Mouse (Mus musculus): ENCODE measurements around the gene Tnfrsf14.

Gene Tnfrsf14

DNA sequence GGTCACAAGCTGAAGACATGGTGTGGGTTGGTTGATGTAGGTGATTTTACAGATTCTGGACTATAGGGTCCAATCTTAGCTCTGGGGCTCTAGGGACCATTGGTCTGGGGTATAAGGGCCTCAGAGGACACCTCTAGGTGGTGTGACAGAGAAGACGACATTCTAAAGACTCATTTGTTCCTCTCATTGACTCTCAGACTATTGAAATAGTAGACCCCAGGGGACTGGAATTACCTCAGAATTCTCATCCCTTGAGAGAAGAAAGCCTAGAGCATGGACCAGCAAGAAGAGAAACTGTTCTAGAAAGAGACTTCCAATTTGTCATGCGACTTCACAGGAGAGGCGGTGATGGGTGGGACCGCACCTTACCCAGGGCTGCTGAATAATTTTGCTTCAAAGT lies 14.1 kb downstream of the Tnfrsf14 start:
- DNase-seq, result no peak

DNA sequence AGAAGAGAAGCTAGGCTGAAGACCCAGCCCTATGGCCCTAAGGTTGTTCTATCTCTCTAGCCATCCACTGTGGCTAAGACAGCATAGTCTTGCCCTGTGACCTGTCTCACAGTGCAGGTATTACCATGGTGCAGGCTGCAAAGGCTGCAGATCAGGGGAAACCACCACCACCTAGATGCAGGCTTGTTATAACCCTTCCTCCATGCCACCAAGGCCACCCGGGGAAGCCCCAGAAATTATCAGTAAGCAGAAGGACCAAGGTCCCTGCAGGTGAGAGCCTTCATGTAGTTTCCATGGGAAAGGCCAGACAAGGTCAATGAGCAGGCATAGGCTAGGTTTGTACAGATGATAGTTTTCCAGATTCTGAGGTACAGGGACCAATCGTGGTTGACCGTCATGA lies 14.5 kb downstream of the Tnfrsf14 start:
- DNase-seq, result no peak

DNA sequence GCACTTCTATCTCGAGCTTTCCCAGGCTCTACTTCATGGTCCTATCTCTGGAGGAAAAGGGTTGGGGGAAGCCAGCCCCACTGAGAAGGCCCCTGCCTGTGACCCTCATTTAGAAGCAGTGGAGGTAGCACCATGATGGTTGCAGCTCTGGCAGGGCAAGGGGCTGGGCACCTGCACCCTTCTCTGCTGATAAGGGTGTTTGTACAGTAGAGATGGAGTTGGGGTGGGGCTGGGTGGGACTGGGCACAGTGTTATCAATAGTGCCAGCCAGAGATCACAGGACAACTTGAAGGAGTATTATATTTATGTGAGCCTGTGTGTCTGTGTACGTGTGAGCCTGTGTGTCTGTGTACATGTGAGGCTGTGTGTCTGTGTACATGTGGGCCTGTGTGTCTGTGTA lies 16.7 kb downstream of the Tnfrsf14 start:
- DNase-seq, result no peak

DNA sequence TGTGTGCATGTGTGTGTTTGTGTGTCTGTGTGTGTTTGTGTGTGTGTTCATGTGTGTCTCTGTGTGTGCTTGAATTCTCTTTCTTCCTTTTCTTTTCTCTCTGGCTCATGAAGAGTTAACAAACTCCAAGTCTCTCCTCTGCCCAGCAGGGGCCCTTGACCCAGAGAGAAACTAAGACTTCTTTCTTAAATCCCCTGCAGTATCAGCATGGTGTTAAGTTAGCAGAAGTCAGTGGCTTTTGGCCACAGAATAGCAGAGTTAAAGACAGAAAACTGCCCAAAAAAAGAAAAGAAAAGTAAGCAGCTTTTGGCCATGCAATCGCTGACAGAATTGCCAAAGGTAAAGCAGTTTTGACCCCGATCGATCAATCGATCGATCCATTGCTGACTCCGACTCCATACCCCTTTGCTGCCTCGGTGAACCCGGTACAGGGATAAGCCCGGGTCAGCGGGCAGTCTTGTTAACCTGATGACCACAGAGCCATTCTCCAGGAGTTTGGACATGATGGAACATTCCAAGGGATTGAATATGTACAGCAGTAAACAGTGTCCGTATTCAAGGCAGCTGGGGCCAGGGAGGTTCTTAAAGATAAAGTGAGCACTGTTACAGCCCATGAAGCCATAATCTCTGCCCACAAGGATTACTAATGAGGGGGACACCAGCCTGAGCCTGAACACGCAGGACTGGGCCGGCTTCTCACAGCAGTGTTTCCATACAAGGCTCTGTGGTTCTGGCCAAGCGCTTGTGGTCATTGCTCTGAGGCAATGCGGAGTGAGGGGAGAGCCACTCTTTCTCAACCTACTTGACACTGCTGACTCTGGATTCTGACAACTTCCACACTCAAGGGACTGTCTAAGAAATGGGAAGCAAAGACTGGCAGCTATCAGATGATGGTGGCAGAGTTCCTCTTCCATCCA lies 17.5 kb downstream of the Tnfrsf14 start:
- DNase-seq, result no peak

DNA sequence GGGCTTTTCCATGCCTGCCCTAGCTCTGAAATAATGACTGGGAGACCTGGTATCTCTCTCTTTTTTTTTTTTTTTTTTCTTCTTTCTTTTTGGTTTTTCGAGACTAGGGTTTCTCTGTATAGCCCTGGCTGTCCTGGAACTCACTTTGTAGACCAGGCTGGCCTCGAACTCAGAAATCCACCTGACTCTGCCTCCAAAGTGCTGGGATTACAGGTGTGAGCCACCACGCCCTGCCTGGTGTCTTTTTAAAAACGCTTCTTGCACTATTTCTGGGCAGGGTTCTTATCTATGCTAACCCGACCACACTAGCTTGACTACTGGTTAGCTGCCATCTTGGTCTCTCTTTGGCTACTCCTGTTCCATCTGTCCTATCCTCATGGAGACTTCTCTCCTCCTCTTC lies 19.9 kb downstream of the Tnfrsf14 start:
- no peak for DNase-seq

DNA sequence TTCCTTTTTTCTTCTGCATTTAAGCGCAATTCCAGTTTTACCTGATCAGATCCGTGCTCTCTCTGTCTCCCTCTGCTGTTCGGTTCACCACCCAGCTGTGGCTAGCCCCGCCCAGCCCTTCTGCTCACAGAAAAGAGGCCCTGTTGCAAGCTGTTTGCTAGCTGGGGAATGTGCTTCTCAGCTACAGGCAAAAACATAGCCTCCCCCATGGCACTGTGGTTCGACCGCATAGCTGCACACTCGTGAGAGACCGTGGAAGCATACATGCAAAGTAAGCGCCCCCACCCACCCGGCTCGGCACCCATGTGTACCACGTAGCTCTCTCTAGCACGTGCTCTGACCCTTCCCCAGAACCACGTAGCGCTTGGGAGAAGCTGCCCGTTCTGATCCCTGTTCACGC lies 20.5 kb downstream of the Tnfrsf14 start:
- peak; percentile 58 for DNase-seq

DNA sequence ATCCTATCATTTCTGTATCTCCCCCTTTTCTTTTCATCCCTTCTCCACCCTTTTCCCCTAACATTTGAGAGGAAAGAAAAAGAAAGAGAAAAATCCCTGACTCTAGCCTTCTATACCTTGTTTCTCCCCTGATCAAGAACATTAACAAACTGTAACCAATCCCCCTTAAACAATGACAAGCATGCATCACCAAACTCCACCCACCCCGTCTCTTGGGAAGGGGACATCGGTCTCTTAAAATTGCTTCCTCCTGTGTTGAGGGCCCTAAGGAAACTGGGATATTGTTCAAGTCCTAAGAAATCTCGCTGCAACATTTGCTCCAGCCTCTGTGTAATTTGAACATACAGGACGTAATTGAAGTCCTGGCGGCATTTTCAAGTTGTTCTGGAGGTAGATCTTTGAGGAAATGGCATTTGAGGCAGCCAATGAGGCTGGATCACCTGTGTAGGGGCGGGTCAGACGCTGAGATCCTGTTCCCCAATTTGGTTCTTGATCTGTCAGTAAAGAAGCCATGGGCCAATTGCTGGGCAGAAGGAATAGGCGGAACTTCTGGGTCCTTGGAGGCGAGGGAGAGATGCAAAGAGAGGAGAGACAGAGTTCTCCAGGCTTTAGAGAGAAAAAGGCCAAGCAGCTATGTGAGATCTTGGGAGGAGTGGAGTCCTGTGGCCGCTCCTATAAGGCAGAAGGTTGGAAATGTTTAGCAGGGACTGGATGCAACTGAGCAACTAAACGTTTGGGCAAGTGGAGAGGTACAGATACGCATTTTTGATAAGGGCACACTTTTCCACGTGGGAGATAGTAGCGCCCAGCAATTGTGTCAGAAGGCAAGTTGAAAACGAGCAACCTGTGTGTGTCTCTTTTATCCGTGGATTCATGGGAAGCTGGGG lies 23.9 kb downstream of the Tnfrsf14 start:
- peak; percentile 83 for DNase-seq

DNA sequence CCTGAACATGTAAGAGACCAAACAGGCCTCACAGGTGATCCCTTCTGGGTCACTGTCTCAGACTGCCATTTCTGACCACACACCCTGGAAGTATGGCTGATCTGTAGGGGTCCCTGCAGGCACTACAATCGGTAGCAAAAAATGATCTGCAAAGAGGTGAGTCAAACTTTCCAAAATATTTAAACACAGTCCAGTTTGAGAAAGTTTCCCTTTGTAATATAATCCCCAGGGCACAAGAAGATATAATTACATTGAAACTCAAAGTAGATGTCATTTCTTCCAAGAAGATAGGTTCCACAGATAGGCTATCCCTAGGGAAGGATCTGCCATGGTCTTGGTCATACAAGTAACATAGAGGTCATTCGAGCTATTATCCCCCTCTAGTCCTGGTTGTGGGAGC lies 26.0 kb downstream of the Tnfrsf14 start:
- DNase-seq, result no peak

DNA sequence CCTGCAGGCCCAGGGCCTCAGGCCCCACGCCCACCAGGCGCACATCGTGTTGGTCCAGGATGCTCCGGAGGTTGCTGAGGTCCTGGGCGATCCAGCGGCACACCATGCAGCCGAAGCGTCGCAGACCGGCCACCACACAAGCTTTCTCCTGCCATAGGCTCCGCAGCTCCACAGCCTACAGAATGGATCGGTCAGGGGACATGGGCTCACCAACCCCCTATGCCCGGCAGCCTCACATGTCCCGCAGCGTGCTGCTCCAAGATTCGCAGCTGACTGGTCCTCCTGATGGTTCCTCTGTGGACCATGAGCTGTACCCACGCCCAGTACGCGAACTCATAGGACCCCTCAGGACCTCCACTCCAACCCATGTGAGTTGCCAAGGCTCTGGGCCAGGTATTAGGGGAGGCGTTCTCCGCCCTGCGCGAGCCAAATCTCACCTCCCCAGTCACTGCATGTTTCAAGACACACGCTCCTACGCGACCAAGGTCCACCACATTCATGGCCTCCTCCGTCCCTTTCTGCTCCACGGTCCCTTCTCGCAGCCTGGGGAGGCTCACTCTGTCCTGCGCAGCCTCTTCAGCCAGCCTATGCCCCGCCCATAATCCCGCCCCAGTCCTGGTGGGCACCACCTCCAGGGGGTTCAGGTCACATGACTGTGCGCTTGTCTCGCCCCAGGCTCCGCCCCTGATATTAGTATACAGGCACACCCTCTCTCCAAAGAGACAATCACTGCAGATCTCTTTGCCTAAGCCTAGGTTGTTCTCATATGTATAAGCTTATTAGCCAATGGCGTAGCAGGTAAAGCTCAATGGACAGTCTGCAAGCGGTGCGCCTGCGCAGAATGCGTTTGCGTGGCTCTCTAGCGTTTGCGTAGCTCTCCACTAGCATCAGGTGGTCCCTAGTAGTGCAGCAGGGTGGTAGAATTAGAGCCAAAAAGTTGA lies 29.6 kb downstream of the Tnfrsf14 start, which contains the start of gene Fam213b:
Gene Fam213b, minus strand, starts transcription at position 630 of the 941 bp plus-strand sequence.
- peak; percentile 75 for DNase-seq

DNA sequence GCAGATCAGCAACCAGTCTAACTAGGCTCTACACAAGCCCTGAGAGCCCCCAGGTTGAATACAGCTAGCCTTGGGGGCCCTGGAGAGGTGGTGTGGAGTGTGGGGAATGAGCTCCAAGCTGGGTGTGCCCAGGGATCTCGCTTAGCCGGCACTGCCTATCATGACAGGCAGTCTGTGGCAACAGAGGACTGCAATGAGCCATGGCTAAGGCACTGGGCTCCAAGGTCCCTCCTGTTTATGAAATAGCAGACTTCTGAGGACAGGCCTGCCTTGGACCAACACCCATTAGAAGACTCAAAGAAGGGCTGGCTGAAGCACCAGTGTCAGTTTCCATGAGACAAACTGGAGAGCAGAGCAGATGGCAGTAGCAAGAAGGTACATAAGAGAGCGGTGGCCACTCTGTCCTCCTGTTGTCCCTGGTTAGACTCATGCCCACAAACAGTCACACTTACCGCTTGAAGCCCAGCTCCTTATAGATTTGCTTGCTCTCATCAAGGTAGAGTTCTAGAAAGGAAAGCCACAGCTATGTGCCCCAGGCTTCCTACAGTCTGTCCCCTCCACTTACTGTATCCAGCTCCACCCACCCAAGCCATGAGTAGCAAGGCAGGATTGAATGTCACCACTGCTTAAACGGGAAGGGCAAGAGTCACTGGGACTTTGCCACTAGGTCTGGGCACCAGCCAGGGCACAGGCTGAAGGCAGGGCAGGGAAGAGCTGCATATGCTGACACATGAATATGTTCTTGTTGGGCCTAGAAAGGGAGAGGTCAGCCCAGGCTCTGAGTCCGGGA lies 30.5 kb downstream of the Tnfrsf14 start:
- no peak for DNase-seq

DNA sequence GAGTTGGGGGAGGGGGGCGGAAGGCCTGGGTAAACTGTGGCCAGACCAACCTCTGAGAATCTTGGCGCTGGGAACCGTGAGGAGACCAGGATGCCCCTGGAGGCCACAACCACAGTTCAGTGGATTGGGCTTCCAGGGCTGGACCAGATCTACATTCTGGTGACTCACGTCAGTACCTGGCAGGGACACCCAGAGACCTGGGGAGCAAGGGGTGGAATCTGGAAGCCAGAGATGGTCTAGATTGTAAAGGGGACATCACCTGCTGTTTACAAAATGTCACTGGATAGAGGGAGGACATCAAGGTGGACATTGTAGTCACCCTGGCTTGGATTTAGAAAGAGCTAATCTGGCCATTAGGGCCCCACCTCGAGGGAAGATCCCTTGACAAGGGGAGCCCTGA lies 32.8 kb downstream of the Tnfrsf14 start:
- no peak for DNase-seq

DNA sequence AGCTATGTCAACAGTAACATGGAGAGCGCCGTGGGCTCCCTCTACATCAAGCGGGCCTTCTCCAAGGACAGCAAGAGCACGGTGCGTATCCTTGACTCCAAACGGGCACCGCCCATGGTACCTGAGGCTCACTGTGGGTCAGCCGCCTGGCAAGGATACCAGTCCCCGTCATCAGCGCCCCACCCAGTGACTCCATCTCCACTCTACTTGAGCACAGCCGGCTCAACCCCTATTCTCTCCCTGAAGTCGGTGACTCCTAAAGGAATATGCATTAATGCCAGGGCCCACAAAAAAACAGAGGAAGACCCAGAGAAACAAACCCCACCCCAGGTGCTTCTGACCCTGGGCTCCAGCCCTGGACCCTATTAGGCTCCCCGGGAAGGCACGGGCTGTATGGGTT lies 37.5 kb downstream of the Tnfrsf14 start:
- DNase-seq, result no peak

DNA sequence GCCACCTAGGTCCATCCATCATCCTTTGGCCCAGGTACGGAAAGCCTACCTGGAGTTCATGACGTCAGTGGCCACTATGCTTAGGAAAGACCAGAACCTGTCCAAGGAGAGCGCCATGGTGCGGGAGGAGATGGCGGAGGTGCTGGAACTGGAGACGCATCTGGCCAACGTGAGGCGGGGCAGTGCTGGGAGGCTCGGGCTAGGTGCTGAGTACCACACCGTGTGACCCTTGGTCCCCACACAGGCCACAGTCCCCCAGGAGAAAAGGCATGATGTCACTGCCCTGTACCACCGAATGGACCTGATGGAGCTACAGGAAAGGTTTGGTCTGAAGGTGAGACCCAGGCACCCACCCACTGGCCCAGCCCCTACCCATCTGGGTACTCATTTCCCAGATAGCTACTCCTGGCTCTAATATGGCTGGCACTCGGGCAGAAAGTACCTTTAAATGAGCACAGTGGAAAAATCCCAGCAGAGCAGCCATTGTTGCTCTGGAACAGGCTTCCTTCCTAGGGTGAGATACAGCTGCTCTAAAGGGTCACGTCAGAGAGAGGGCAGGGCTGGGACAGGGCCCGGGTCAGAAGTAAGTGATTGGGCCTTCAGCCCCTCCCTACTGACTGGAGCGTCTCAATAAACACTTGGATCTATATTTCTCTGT lies 40.6 kb downstream of the Tnfrsf14 start:
- DNase-seq, result no peak

DNA sequence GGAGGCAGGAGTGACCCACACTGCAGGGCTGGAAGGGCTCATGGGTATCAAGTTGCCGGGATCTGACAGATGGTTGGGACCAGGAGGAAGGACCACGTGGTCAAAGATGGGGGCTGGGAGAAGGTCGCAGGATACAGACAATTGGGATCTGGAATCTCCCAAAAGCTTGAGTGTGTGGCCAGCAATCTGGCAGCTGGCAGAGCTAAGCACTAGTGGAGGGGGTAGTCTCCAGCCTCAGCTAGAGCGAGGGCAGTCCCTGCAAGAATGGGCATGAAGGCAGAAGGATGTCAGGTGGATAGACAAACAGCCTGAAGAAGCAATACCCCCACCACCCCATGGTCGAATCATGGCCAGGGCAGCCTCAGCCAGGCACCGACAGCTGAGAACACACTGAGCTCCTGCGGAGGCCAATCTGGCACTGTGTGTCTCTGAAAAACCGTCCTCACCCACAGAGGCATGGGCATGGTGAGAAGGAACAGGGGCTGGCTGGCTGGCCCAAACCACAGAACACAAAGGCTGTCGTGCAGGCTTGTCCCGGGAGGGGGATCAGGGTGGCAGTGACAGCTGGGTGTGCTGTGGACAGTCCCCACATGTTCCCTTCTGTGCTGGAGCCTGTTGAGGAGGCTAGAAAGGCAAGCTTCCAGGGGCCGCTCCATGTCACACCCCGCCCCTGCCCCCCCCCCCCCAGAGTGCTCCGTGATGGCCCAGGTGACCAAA lies 41.3 kb downstream of the Tnfrsf14 start:
- no peak for DNase-seq

DNA sequence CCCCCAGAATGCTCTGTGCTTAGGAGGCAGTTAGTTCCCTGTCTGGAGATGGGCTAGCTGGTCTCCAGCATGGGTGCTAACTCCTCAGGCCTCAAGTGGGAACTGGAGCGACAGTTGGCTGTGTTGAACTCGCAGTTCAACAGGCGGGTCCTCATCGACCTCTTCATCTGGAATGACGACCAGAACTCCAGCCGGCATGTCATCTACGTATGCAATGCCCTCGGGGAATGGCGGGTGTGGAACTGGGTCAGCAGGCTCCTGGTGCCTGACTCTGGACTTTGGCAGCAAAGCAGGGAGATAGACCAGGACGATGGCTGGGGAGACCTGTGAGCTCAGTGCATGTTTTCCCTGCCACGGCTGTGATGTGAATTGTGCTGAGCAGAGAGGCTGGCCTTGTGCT lies 42.9 kb downstream of the Tnfrsf14 start:
- DNase-seq, result no peak

DNA sequence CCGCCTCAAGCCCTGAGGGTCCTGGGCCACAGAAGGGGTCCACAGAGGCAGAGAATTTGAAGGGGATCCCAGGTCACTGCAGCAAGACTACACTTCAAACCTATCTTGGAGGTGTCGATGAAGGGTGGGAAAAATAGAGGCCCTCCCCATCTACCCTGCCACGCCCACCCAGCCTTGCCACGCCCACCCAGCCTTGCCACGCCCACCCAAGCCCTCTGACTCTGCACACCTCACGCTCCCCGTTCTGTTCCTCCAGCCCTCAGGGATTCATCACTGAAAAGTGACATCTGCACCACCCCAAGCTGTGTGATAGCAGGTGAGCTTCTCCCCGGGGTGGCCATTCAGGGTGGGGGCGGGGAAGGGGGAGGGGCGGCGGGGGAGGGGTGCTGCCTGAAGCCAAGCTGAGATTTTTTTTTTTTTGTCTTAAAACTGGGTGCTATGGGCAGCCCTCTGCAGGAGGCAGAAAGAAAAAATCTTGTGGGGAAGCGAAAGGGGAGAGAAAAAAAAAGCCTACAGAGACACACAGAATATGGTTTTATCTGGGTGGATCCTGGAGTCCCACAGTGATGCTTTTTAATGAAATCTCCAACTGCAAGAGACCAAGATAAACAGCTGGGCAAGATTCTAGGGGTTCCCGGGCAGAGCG lies 46.2 kb downstream of the Tnfrsf14 start:
- DNase-seq, result no peak

DNA sequence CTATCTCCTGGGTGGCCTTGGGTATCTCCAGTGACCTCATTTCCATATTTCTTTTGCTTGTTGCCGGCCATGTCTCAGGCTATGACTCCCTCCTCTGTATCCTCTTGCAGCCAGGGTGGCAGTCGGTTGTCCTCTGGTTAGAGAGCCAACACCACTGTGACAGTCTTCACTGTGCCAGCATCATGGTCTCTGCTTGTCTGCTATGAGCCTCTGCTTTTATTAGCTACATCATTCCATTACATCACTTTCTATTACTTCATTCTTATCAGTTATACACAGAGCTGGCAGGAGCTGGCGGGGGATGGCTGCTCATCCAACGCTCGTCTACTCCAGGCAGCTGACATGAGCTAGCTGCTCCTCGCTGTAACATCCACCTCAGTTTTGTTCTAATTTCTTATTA lies 47.6 kb downstream of the Tnfrsf14 start:
- no peak for DNase-seq

DNA sequence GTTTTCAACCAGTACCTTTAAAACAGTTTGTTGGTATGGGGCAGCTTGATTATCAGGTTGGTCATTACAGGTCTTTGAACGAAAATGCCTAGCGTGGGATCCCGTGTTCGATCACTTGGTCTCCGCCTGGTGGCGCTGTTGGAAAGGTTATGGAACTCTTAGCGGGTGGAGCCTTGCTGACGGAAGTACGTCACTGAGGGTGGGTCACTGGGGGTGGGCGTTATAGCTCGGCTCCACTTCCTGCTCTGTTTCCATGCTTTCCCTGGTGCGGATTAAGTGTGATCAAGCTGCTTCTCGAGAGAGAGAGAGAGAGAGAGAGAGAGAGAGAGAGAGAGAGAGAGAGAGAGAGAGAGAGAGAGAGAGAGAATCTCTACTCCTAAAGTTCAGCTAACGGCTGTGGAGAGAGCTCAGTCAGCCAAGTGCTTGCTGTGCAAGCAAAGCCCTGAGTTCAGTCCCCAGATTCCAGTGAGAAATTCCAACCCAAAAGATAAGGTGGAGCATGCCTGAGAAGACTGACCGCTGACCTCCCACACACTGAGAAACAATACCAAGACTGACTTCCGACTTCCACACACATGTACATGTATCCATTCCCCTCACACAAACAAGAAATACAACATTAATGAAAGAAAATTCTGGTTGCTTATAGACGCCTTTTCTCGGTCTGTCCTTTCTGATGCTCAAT lies 50.4 kb downstream of the Tnfrsf14 start:
- peak; percentile 80 for DNase-seq

DNA sequence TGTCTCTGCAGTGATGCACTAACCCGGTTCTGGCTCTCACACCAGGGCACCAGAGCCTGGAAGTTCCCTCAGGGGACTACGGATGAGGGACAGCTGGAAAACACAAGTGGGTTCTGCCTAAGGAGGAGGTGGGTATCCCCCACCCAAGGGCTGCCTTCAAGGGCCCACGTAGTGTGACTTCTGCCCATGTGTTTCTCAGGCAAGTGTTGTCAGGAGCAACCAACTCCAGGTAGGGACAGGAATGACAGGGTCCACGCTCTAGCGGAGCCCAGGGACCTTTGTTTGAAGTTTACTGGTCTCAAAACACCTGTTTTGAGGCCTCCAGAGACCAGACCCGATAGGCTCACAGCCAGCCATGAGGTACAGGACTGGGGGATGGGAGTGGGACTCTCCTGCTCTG lies 55.2 kb downstream of the Tnfrsf14 start:
- DNase-seq, result no peak

Measured in right cerebral cortex, postnatal 25 days (tissue).